Mouse (Mus musculus): ENCODE measurements at regions not wholly inside any gene's neighbourhood (a gene's known extent, or its start where the extent isn't known, plus 50 kb on each side); places are given as distances from the start of the nearest gene placed in this dataset.

DNA sequence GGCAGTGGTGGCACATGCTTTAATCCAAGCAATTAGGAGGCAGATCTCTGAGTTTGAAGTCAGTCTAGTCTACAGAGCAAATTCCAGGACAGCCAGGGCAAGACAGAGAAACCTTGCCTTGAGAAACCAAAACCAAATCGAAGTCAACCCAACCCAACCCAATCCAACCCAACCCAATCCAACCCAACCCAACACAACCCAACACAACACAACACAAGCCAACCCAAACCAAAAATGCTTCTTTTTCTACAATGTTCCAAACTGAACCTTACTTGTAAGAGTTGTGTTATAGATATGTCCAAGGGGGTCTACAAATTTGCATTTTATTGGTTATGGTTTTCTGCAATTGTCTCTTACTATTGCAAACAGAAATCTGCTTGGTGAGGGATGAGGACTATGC, 52.8 kb upstream of the Chodl start:
- no peaks in the 10 kb centered on the region for H3K27me3 ChIP-seq (ENCODE audit: control insufficient read depth, insufficient read depth, low read length)
- no peak overlapping the region for H3K4me2 ChIP-seq (replicated peaks; ENCODE audit: low read depth, low read length)
- WGBS = 74% methylated on average over 1 of the region's 1 CpGs
- no peak overlapping the region for H3K9ac ChIP-seq (ENCODE audit: low read depth, low read length)
- ATAC-seq (ENCODE audit: low FRiP score) (no peak), DNase-seq (ENCODE audit: low spot score) (no peak)
- H3K4me3 ChIP-seq (ENCODE audit: low read depth, low read length) = no peak overlapping the region
- no peak overlapping the region for H3K27ac ChIP-seq (ENCODE audit: low read depth, low read length)
- H3K4me1 ChIP-seq (replicated peaks; ENCODE audit: control insufficient read depth, insufficient read depth, low read length) = no peaks in the 10 kb centered on the region
- H3K9me3 ChIP-seq (ENCODE audit: control insufficient read depth, low read length) = no peaks in the 10 kb centered on the region
- no peaks in the 10 kb centered on the region for H3K36me3 ChIP-seq (ENCODE audit: control insufficient read depth, insufficient read depth, low read length)

DNA sequence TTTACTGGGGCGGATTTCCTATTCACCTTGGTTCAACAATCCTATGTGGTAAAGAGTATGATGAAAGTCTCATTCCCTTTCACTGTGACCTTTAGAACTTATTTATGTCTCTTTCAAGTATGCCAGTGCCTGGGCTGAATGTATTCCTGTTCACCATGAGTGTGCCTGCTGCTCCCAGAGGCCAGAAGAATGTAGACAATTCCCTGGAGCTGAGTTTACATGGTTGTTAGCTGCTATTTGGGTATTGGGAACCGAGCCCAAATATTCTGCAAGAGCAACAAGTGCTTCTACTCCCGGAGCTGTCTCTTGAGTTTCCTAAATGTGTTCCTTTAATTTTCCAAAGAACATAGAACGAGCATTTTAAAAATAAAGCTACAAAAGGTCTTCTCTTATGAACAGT, 71.7 kb upstream of the Chodl start:
- WGBS = 83% methylated on average over 4 of the region's 4 CpGs
- DNase-seq (ENCODE audit: low spot score) (no peak), ATAC-seq (ENCODE audit: low FRiP score) (no peak)
- Histone ChIP-seq H3K4me3 (ENCODE audit: low read depth, low read length) (no peak overlapping the region), H3K27ac (ENCODE audit: low read depth, low read length) (no peak overlapping the region), H3K9me3 (ENCODE audit: control insufficient read depth, low read length) (no peaks in the 10 kb centered on the region), H3K4me1 (replicated peaks; ENCODE audit: control insufficient read depth, insufficient read depth, low read length) (no peaks in the 10 kb centered on the region), H3K4me2 (replicated peaks; ENCODE audit: low read depth, low read length) (no peak overlapping the region), H3K27me3 (ENCODE audit: control insufficient read depth, insufficient read depth, low read length) (no peaks in the 10 kb centered on the region), H3K36me3 (ENCODE audit: control insufficient read depth, insufficient read depth, low read length) (no peaks in the 10 kb centered on the region), H3K9ac (ENCODE audit: low read depth, low read length) (no peak overlapping the region)

DNA sequence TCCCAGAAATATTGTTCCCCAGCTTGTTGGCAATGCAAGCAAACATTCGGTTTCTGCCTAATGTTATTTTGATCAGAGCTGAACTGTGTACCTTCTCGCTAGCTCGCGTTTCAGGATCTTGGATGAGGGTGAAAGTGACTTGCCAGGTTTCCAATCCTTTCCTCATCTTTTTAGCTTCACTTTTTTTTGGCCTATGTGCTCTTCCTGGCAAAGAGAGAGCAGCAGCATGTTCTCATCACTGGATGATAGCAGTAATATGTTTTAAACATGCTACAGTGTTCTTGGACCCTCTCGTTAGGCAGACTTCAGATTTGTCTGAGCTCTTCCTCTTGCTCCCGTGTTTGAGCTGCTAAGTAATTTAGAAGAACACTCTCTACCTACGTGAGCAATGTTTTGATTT, 99.8 kb upstream of the Chodl start:
- no peak for ATAC-seq (ENCODE audit: low FRiP score)
- H3K36me3 ChIP-seq (ENCODE audit: control insufficient read depth, insufficient read depth, low read length) = no peaks in the 10 kb centered on the region

DNA sequence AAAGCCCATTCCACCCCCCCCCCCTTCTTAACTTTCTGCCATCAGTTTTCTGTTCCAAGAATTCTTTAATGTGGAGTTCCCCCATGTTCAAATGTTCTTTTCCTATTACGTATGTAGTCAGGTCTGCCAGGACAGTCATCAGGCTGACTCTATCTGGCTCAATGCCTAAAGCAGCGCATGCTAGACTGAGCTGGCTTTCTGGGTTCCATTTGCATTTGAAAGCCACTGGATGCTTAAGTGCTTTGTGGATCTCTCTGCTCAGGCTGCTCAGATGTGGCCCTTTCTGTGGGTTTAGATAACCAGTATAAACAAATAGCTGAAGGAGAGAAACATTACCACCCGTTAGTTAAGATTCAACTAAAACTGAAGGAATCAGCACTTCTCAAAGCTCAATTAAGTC, 103.0 kb upstream of the Chodl start:
- peak; percentile 84 for ATAC-seq (ENCODE audit: low FRiP score)
- WGBS = 26% methylated on average over 3 of the region's 3 CpGs

More for the DNA sequence above, 99.8 kb upstream of the Chodl start:
- 85% methylated on average over 7 of the region's 7 CpGs for WGBS
- no peak overlapping the region for H3K4me2 ChIP-seq (replicated peaks; ENCODE audit: low read depth, low read length)
- no peak overlapping the region for H3K27ac ChIP-seq (ENCODE audit: low read depth, low read length)
- no peak overlapping the region for H3K4me3 ChIP-seq (ENCODE audit: low read depth, low read length)
- H3K9me3 ChIP-seq (ENCODE audit: control insufficient read depth, low read length) = no peaks in the 10 kb centered on the region
- no peak for DNase-seq (ENCODE audit: low spot score)
- no peaks in the 10 kb centered on the region for H3K27me3 ChIP-seq (ENCODE audit: control insufficient read depth, insufficient read depth, low read length)
- no peak overlapping the region for H3K9ac ChIP-seq (ENCODE audit: low read depth, low read length)
- H3K4me1 ChIP-seq (replicated peaks; ENCODE audit: control insufficient read depth, insufficient read depth, low read length) = no peaks in the 10 kb centered on the region

DNA sequence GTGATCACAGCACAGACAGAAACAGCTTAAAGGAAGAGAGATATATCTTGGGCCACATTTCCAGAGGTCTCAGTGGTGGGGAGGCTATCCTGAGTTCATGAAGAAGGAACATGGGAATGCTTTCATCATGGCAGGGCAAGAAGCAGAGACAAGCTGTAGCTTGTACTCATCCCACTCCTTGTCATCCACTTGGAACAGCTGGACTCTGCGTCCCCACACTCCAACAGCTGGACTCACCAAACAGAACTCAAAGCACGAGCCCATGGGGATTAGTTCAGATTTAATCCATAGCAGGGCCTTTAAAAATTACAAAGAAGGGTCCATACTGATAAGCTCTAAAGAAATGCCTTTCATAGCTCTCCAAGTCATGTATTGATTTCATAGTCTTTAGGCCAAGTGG, 140.7 kb upstream of the Chodl start:
- 84% methylated on average over 2 of the region's 2 CpGs for WGBS
- Histone ChIP-seq H3K9ac (ENCODE audit: low read depth, low read length) (no peak overlapping the region), H3K4me2 (replicated peaks; ENCODE audit: low read depth, low read length) (no peak overlapping the region), H3K9me3 (ENCODE audit: control insufficient read depth, low read length) (no peaks in the 10 kb centered on the region), H3K27ac (ENCODE audit: low read depth, low read length) (no peak overlapping the region), H3K4me1 (replicated peaks; ENCODE audit: control insufficient read depth, insufficient read depth, low read length) (no peaks in the 10 kb centered on the region), H3K4me3 (ENCODE audit: low read depth, low read length) (no peak overlapping the region), H3K36me3 (ENCODE audit: control insufficient read depth, insufficient read depth, low read length) (no peaks in the 10 kb centered on the region), H3K27me3 (ENCODE audit: control insufficient read depth, insufficient read depth, low read length) (no peaks in the 10 kb centered on the region)
- DNase-seq (ENCODE audit: low spot score) = no peak
- no peak for ATAC-seq (ENCODE audit: low FRiP score)

More for the DNA sequence above, 103.0 kb upstream of the Chodl start:
- H3K9ac ChIP-seq (ENCODE audit: low read depth, low read length) = no peak overlapping the region
- H3K4me2 ChIP-seq (replicated peaks; ENCODE audit: low read depth, low read length) = no peak overlapping the region
- H3K9me3 ChIP-seq (ENCODE audit: control insufficient read depth, low read length) = no peaks in the 10 kb centered on the region
- H3K4me3 ChIP-seq (ENCODE audit: low read depth, low read length) = no peak overlapping the region
- H3K27ac ChIP-seq (ENCODE audit: low read depth, low read length) = no peak overlapping the region
- no peaks in the 10 kb centered on the region for H3K4me1 ChIP-seq (replicated peaks; ENCODE audit: control insufficient read depth, insufficient read depth, low read length)
- peak; percentile 16 for DNase-seq (ENCODE audit: low spot score)
- H3K27me3 ChIP-seq (ENCODE audit: control insufficient read depth, insufficient read depth, low read length) = no peaks in the 10 kb centered on the region
- no peaks in the 10 kb centered on the region for H3K36me3 ChIP-seq (ENCODE audit: control insufficient read depth, insufficient read depth, low read length)

DNA sequence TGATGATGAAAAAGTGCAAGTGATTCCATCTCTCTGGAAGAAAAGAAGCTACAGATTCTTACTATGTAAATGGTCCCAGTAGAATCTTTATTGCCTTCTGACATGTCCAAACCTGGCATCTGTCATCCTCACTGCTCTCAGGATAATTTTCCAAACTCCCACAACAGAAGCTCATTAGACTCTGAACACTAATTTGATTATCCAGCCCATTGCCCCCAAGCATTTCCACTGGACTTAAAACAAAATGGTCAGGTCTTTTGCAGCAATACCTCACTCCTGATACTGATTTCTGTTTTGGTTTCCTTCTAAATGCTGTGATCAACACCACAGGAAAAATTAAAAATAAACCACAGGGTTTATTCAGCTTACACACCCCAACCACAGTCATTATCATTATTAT, 171.5 kb upstream of the Chodl start:
- no peaks in the 10 kb centered on the region for H3K27me3 ChIP-seq (ENCODE audit: control insufficient read depth, insufficient read depth, low read length)
- H3K4me3 ChIP-seq (ENCODE audit: low read depth, low read length) = no peak overlapping the region
- H3K4me1 ChIP-seq (replicated peaks; ENCODE audit: control insufficient read depth, insufficient read depth, low read length) = no peaks in the 10 kb centered on the region
- H3K4me2 ChIP-seq (replicated peaks; ENCODE audit: low read depth, low read length) = no peak overlapping the region
- H3K9me3 ChIP-seq (ENCODE audit: control insufficient read depth, low read length) = no peaks in the 10 kb centered on the region
- DNase-seq (ENCODE audit: low spot score) = no peak
- H3K36me3 ChIP-seq (ENCODE audit: control insufficient read depth, insufficient read depth, low read length) = no peaks in the 10 kb centered on the region
- H3K27ac ChIP-seq (ENCODE audit: low read depth, low read length) = no peak overlapping the region
- ATAC-seq (ENCODE audit: low FRiP score) = no peak
- H3K9ac ChIP-seq (ENCODE audit: low read depth, low read length) = no peak overlapping the region

DNA sequence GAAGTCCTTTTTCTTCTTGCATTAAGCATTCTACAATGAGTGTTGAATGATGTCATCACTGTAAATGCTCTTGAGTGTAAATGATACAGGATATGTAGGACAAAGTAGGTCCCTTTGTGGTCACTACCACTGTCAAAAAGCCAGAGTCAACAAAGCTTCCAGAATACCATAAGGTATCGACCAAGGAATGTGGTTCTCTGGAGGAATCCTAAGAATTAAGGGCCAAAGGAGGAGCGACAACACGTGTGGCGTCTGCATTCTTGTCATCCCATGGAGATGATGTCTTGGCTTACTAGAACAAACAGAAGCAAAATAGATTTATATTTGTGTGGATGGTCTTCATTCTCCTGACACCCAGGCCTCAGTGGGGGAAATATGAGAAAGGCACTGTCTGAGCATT, 161.4 kb upstream of the D16Ertd472e start:
- H3K4me2 ChIP-seq (replicated peaks; ENCODE audit: low read depth, low read length) = no peak overlapping the region
- no peaks in the 10 kb centered on the region for H3K27me3 ChIP-seq (ENCODE audit: control insufficient read depth, insufficient read depth, low read length)
- 70% methylated on average over 4 of the region's 4 CpGs for WGBS
- H3K4me3 ChIP-seq (ENCODE audit: low read depth, low read length) = no peak overlapping the region
- no peaks in the 10 kb centered on the region for H3K36me3 ChIP-seq (ENCODE audit: control insufficient read depth, insufficient read depth, low read length)
- H3K27ac ChIP-seq (ENCODE audit: low read depth, low read length) = no peak overlapping the region
- no peaks in the 10 kb centered on the region for H3K4me1 ChIP-seq (replicated peaks; ENCODE audit: control insufficient read depth, insufficient read depth, low read length)
- H3K9ac ChIP-seq (ENCODE audit: low read depth, low read length) = no peak overlapping the region
- ATAC-seq (ENCODE audit: low FRiP score) (no peak), DNase-seq (ENCODE audit: low spot score) (no peak)
- no peaks in the 10 kb centered on the region for H3K9me3 ChIP-seq (ENCODE audit: control insufficient read depth, low read length)

DNA sequence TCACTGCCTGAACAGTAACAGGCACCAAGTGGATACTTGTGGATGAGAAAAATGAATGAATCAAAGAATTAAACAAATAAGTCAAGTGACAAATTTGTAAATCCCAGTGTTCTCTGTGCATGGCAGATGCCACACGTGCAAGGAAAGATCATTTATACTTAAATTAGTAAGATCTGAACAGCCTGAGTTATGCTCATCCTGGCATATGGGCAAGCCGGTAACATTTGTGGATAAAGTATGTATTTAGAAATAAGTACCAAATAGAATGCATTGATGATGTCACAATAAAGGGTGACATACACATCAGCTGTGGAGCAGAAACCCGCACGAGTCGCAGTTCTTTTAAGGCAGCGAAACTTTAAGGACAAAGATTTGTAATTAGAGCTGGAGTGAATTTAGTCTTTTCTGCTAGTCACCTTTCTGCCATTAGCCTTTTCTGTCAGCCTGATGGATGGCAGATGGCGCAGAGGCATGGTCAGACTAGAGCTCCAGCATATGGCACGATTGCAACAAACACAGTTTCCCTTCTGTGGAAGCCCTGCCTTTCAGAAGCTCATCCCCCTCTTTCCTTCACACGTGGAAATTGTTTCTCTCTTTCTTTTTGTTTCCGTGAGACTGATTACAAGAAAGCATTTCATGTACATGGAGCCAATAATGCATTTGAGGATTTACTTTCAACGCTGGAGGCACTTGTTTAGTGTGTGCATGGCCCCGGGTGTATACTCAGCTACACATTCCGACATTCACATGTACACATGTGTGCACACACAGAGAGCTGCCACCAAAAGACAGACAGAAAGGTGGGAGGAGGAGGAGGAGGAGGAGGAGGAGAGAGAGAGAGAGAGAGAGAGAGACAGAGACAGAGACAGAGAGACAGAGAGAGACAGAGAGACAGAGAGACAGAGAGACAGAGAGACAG, 154.3 kb upstream of the D16Ertd472e start:
- H3K4me3 ChIP-seq (ENCODE audit: low read depth, low read length) = no peak overlapping the region
- no peaks in the 10 kb centered on the region for H3K9me3 ChIP-seq (ENCODE audit: control insufficient read depth, low read length)
- H3K27me3 ChIP-seq (ENCODE audit: control insufficient read depth, insufficient read depth, low read length) = no peaks in the 10 kb centered on the region
- no peak overlapping the region for H3K27ac ChIP-seq (ENCODE audit: low read depth, low read length)
- no peak overlapping the region for H3K4me2 ChIP-seq (replicated peaks; ENCODE audit: low read depth, low read length)
- no peaks in the 10 kb centered on the region for H3K4me1 ChIP-seq (replicated peaks; ENCODE audit: control insufficient read depth, insufficient read depth, low read length)
- WGBS = 83% methylated on average over 13 of the region's 13 CpGs
- no peak overlapping the region for H3K9ac ChIP-seq (ENCODE audit: low read depth, low read length)
- ATAC-seq (ENCODE audit: low FRiP score) = no peak
- peak; percentile 9 for DNase-seq (ENCODE audit: low spot score)
- H3K36me3 ChIP-seq (ENCODE audit: control insufficient read depth, insufficient read depth, low read length) = no peaks in the 10 kb centered on the region

DNA sequence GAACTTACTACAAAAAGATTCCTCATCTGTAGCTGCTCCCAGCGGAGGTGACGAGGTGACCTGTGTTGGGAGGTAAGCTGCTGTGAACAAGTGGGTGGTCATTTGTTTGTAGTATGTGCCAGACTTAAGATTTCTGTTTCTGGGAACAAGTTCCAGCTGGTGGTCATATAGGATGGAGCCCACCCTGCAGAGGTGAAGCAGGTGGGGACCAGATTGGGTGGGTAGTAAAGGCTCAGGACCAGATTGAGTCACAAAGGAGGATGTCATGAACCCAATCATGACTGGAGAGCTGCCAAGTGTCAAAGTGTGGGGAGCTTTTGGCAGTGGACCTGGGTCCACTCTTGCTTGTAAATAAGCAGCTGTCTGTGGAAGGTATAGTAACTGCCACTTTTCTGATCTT, 149.0 kb upstream of the D16Ertd472e start:
- no peak overlapping the region for H3K9ac ChIP-seq (ENCODE audit: low read depth, low read length)
- DNase-seq (ENCODE audit: low spot score) (no peak), ATAC-seq (ENCODE audit: low FRiP score) (no peak)
- H3K27me3 ChIP-seq (ENCODE audit: control insufficient read depth, insufficient read depth, low read length) = no peaks in the 10 kb centered on the region
- no peak overlapping the region for H3K4me3 ChIP-seq (ENCODE audit: low read depth, low read length)
- H3K27ac ChIP-seq (ENCODE audit: low read depth, low read length) = no peak overlapping the region
- no peak overlapping the region for H3K4me2 ChIP-seq (replicated peaks; ENCODE audit: low read depth, low read length)
- no peaks in the 10 kb centered on the region for H3K4me1 ChIP-seq (replicated peaks; ENCODE audit: control insufficient read depth, insufficient read depth, low read length)
- 78% methylated on average over 2 of the region's 2 CpGs for WGBS
- no peaks in the 10 kb centered on the region for H3K36me3 ChIP-seq (ENCODE audit: control insufficient read depth, insufficient read depth, low read length)
- no peaks in the 10 kb centered on the region for H3K9me3 ChIP-seq (ENCODE audit: control insufficient read depth, low read length)

Data from hindbrain, embryonic 11.5 days (tissue).